Mouse (Mus musculus) limb, embryonic 10.5 days (tissue): Measurements from ENCODE around the gene Trim72. TPM values are rescaled to one million over a fixed set of nuclear protein-coding genes. Genes with fewer than 3 reads are reported as not detected.

Source experiments
- DNase-seq: peaks from one replicate; pipeline ENCODE4 v3.0.0-alpha.2; 2017; ENCODE audit warnings: low spot score
- H3K27ac ChIP-seq: fragments of 300-500 bp; sonication (generic); 2 replicates; pipeline ENCODE4 v1.5.1; 2016; ENCODE audit warnings: mild to moderate bottlenecking
- H3K27me3 ChIP-seq: fragments of 300-500 bp; sonication (generic); 2 replicates; pipeline ENCODE4 v1.6.1; 2016; ENCODE audit warnings: low read depth, mild to moderate bottlenecking; ENCODE audit not compliant: poor library complexity, severe bottlenecking
- H3K36me3 ChIP-seq: fragments of 300-500 bp; sonication (generic); 2 replicates; pipeline ENCODE4 v1.6.1; 2016; ENCODE audit warnings: mild to moderate bottlenecking, moderate library complexity
- H3K4me1 ChIP-seq: fragments of 300-500 bp; sonication (generic); 2 replicates; pipeline ENCODE4 v1.6.1; 2016
- H3K4me3 ChIP-seq: fragments of 300-500 bp; sonication (generic); 2 replicates; pipeline ENCODE4 v1.5.1; 2016; ENCODE audit warnings: mild to moderate bottlenecking, moderate library complexity
- H3K9me3 ChIP-seq: fragments of 300-500 bp; sonication (generic); replicated peaks from 2 replicates; pipeline ENCODE4 v1.6.1; 2016; ENCODE audit warnings: mild to moderate bottlenecking
- WGBS: fragments of 180-500 bp; shearing (Covaris S2); methylation state at CpG from one replicate; pipeline ENCODE4 v1.1.7; 2016; 5-methylcytosine and 5-hydroxymethylcytosine counted together
- polyA plus RNA-seq: library from polyadenylated mRNA; unstranded; fragments of >200 nt; fragmentation: Nextera tagmentation; extraction: Ambion mirVana; gene quantifications from 2 replicates; pipeline ENCODE4 v1.2.1, GENCODE M21; 2016

Gene Trim72
- polyA plus RNA-seq, 1 experiment from 2014 or later: not detected

DNA sequence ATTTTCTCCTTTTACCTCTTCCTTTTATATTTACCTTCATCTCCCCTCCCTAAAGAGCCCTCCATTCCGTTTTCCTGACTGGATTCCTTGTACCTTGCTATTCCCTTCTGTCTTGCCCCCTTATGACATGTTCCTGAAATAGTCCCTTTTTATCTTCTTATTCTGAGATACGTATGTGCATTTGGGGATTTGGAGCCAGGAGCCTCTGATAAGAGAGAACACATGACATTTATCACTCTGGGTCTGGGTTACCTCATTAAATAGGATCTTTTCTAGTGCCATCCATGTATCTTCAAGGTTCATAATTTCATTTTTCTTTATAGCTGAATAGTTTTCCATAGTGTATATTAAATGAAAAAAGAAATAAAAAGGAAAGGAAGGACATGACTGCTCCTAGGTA, 41.9 kb downstream of the Trim72 start:
- H3K4me1 ChIP-seq: no peaks in the 10 kb centered on the region
- 78% methylated on average over 2 of the region's 2 CpGs for WGBS
- no peaks in the 10 kb centered on the region for H3K27me3 ChIP-seq
- no peak overlapping the region for H3K27ac ChIP-seq
- H3K4me3 ChIP-seq: no peak overlapping the region
- no peak for DNase-seq
- no peaks in the 10 kb centered on the region for H3K9me3 ChIP-seq
- H3K36me3 ChIP-seq: no peaks in the 10 kb centered on the region

DNA sequence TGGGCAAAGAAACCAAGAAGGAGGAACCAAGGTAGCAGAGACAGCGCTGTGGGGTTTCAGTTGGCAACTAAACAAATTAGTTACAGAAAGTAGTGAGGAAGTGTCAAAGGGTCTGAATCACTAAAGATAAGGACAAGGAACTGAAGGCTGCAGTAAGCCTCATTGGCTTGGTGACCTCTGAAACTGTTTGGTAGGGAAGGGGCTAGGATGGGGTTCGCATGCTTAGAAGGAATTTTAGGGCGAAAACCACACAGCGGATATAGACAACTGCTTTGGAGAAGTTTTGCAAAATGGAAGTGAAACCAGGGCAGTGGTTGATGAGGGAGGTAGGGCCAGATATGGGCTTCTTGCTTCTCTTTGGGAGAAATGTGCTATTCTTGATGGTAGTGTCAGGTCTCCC, 45.1 kb downstream of the Trim72 start:
- H3K27ac ChIP-seq: no peak overlapping the region
- H3K4me3 ChIP-seq: no peak overlapping the region
- no peaks in the 10 kb centered on the region for H3K27me3 ChIP-seq
- DNase-seq: no peak
- 93% methylated on average over 4 of the region's 4 CpGs for WGBS
- H3K4me1 ChIP-seq: peaks cover 4% of the 10 kb centered on the region; the same call in 1 of the 2 replicates
- no peaks in the 10 kb centered on the region for H3K9me3 ChIP-seq
- H3K36me3 ChIP-seq: no peaks in the 10 kb centered on the region

DNA sequence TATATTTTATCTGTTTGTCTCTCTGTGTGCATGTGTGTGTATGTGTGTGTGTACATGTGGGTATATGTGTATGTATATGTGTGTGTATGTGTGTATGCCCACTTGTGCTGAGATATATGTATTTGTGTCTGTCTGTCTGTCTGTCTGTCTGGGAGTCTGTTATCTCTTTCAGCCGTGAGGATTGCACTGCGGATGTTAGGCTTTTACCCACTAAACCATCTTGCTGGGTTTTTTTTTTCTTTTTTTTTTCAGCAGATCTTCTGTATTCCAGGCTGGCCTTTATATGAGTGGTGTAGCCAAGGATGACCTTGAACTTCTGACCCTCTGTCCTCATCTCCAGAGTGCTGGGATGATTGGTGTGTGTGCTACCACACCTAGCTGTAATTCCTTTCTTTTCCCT, 45.5 kb downstream of the Trim72 start:
- no peaks in the 10 kb centered on the region for H3K36me3 ChIP-seq
- no peaks in the 10 kb centered on the region for H3K9me3 ChIP-seq
- 93% methylated on average over 2 of the region's 2 CpGs for WGBS
- H3K27me3 ChIP-seq: no peaks in the 10 kb centered on the region
- peaks cover 4% of the 10 kb centered on the region; the same call in 1 of the 2 replicates for H3K4me1 ChIP-seq
- no peak overlapping the region for H3K4me3 ChIP-seq
- H3K27ac ChIP-seq: no peak overlapping the region
- DNase-seq: no peak

DNA sequence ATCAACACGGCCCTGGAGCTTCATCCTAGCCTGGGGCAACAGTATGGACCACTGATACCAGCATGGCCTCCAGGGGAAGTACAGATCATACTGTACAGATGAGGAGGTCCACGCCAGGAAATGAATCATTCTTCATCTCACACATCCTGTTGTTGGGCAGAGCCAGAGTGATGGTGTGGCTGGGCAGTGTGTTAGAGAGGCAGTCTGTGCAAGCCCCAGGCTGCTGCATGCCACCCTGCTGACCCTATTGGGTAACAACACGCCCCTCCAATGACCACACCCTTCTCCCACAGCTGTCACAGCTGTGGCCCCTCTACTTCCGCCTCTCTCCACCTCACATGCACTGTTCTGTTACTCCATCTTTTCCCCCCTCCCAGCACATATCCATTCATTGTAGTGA, 47.0 kb downstream of the Trim72 start:
- no peaks in the 10 kb centered on the region for H3K36me3 ChIP-seq
- no peaks in the 10 kb centered on the region for H3K9me3 ChIP-seq
- no peak for DNase-seq
- peaks cover 4% of the 10 kb centered on the region; the same call in 1 of the 2 replicates for H3K4me1 ChIP-seq
- no peak overlapping the region for H3K4me3 ChIP-seq
- no peak overlapping the region for H3K27ac ChIP-seq
- WGBS: 70% methylated on average over 4 of the region's 4 CpGs
- H3K27me3 ChIP-seq: no peaks in the 10 kb centered on the region

DNA sequence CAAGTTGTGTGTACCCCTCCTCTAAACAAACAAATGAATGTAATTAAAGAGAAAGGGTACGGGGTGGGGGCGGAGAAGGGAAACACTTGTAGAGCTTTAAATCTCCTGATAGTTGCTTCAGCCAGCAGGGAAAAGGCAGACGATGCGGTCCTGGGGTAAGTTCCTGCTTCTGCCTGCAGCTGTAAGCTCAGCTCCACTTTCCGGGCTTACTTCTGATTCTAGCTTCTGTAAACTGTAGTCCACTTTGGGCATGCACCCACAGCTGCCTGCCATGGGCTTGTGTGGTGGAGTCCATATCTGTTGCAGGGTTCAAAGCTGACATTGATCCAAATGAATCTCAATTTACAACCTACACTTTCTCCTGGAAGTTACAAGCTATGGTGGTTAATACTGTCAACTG, 49.3 kb downstream of the Trim72 start:
- H3K27me3 ChIP-seq: no peaks in the 10 kb centered on the region
- WGBS: 65% methylated on average over 5 of the region's 5 CpGs

DNA sequence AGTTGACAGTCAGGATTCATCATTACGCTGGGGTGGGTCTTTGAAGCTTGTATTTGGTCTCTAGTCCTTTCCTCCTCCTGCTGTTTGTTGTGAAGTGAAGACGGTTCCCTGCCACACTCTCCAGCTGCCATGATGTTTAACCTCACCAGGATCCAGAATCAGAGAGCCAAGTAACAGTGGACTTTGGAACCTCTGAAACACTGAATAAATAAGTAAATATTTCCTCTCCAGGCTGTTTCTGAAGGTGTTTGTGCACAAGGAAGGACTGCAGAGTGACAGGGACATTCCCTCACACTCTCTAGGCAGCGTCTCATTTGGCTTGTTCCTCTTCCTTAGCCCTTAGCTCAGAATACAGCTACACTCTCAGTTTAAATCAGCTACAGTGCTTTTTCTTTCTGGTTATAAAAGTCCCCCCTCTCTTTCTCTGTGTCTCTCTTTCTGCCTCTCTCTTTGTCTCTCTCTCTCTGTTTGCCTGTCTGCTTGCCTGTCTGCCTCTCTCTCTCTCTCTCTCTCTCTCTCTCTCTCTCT, 53.2 kb downstream of the Trim72 start:
- 75% methylated on average over 3 of the region's 3 CpGs for WGBS
- H3K4me1 ChIP-seq: 0 out of 2 replicates have a peak, but pooled peaks cover 2% of the 10 kb centered on the region
- no peak overlapping the region for H3K27ac ChIP-seq
- H3K4me3 ChIP-seq: no peak overlapping the region
- no peaks in the 10 kb centered on the region for H3K9me3 ChIP-seq
- no peaks in the 10 kb centered on the region for H3K27me3 ChIP-seq
- no peaks in the 10 kb centered on the region for H3K36me3 ChIP-seq
- DNase-seq: no peak

More for the DNA sequence above, 49.3 kb downstream of the Trim72 start:
- no peak for DNase-seq
- Histone ChIP-seq H3K4me3 (no peak overlapping the region), H3K27ac (no peak overlapping the region), H3K4me1 (peaks cover 4% of the 10 kb centered on the region; the same call in 1 of the 2 replicates), H3K9me3 (no peaks in the 10 kb centered on the region), H3K36me3 (no peaks in the 10 kb centered on the region)

DNA sequence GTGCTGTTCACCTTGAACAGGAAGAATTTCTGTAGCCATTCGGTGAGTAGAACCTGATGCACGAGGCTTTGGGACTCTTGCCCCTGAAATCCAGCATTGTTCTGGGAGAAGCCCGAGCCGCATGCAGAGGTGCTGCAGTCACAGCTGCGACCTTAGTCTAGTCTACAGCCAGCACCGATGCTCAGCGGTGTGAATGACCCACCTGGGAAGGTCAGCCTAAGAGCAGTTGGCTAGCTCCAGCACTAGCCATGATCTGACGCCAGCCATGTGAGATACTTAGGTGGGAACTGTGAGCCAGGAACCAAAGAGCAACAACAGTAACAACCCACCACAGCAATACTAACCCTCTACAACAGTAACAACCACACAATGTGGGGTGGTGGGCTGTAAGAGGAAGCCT, 54.1 kb downstream of the Trim72 start:
- WGBS: 82% methylated on average over 8 of the region's 8 CpGs
- Histone ChIP-seq H3K36me3 (no peaks in the 10 kb centered on the region), H3K4me1 (0 out of 2 replicates have a peak, but pooled peaks cover 2% of the 10 kb centered on the region), H3K27ac (no peak overlapping the region), H3K9me3 (no peaks in the 10 kb centered on the region), H3K4me3 (no peak overlapping the region), H3K27me3 (no peaks in the 10 kb centered on the region)
- DNase-seq: no peak

DNA sequence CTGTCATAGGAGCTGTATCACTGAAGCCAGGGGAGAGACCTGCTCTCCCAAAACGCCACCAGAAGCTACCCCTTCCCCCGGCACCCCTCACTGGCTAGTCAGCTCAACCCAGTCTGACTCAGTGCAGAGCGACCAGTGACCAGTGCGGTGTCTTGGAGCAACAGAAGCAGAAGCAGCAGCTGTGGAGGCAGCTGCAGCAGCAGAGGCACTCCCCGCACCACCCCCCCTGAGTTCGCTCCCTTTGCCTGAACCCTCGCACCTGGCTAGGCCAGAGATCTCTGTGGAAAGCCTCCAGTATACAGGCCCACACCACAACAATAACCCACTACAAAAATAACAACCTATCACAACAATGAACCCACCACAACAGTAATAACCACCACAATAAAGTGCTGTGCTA, 54.8 kb downstream of the Trim72 start:
- Histone ChIP-seq H3K4me3 (no peak overlapping the region), H3K4me1 (0 out of 2 replicates have a peak, but pooled peaks cover 2% of the 10 kb centered on the region), H3K9me3 (no peaks in the 10 kb centered on the region), H3K36me3 (no peaks in the 10 kb centered on the region), H3K27ac (no peak overlapping the region), H3K27me3 (no peaks in the 10 kb centered on the region)
- WGBS: 74% methylated on average over 7 of the region's 7 CpGs
- no peak for DNase-seq

DNA sequence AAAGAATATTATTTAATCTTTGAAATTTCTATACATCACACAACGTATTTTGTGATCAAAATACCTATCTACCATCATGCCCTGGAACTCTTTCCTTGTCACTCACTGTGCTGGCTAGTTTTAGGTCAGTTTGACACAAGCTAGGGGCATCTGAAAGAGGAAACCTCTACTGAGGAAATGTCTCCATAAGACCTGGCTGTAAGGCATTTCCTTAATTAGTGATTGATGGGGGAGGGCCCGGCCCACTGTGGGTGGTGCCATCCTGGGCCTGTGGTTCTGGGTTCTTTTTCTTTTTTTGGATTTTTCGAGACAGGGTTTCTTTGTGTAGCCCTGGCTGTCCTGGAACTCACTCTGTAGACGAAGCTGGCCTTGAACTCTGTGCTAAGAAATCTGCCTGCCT, 55.3 kb downstream of the Trim72 start:
- H3K27ac ChIP-seq: no peak overlapping the region
- 0 out of 2 replicates have a peak, but pooled peaks cover 2% of the 10 kb centered on the region for H3K4me1 ChIP-seq
- H3K36me3 ChIP-seq: no peaks in the 10 kb centered on the region
- no peak for DNase-seq
- WGBS: 79% methylated on average over 4 of the region's 4 CpGs
- H3K4me3 ChIP-seq: no peak overlapping the region
- no peaks in the 10 kb centered on the region for H3K27me3 ChIP-seq
- no peaks in the 10 kb centered on the region for H3K9me3 ChIP-seq

Other genes with a start within 250 kb of the Trim72 start
- gene Orai3, start 234.1 kb upstream of the Trim72 start, polyA plus RNA-seq: 15.2 and 16.0 TPM in 2 replicates
- gene Setd1a, start 227.3 kb upstream of the Trim72 start, polyA plus RNA-seq: 21.9 and 24.2 TPM in 2 replicates
- gene Gm49388, start 218.3 kb upstream of the Trim72 start, polyA plus RNA-seq: not detected in 2 replicates
- 5.5 and 8.2 TPM in 2 replicates for gene Hsd3b7, start 203.3 kb upstream of the Trim72 start, polyA plus RNA-seq
- 20.2 and 28.5 TPM in 2 replicates for gene Stx4a, start 179.7 kb upstream of the Trim72 start, polyA plus RNA-seq
- gene Stx1b, start 179.4 kb upstream of the Trim72 start, polyA plus RNA-seq: 3.9 and 9.3 TPM in 2 replicates
- 20.0 and 20.3 TPM in 2 replicates for gene Zfp646, start 127.7 kb upstream of the Trim72 start, polyA plus RNA-seq
- gene Zfp668, start 127.1 kb upstream of the Trim72 start, polyA plus RNA-seq: 47.9 and 48.0 TPM in 2 replicates
- 0.50 and 0.75 TPM in 2 replicates for gene Prss53, start 113.0 kb upstream of the Trim72 start, polyA plus RNA-seq
- gene Gm21974, start 108.5 kb upstream of the Trim72 start, polyA plus RNA-seq: not detected in 2 replicates
- 48.3 and 51.8 TPM in 2 replicates for gene Vkorc1, start 108.3 kb upstream of the Trim72 start, polyA plus RNA-seq
- 130 and 137 TPM in 2 replicates for gene Bckdk, start 99.9 kb upstream of the Trim72 start, polyA plus RNA-seq
- 48.0 and 53.0 TPM in 2 replicates for gene Kat8, start 91.4 kb upstream of the Trim72 start, polyA plus RNA-seq
- gene Prss8, start 73.8 kb upstream of the Trim72 start, polyA plus RNA-seq: 6.3 and 7.2 TPM in 2 replicates
- 9.7 and 10.1 TPM in 2 replicates for gene Prss36, start 57.2 kb upstream of the Trim72 start, polyA plus RNA-seq
- gene Fus, start 36.5 kb upstream of the Trim72 start, polyA plus RNA-seq: 408 and 469 TPM in 2 replicates
- 5.2 and 6.5 TPM in 2 replicates for gene Pycard, start 10.1 kb upstream of the Trim72 start, polyA plus RNA-seq
- gene Itgam, start 58.7 kb downstream of the Trim72 start, polyA plus RNA-seq: 0.28 and 0.40 TPM in 2 replicates
- gene Gm49368, start 58.7 kb downstream of the Trim72 start, polyA plus RNA-seq: not detected in 2 replicates
- not detected in 2 replicates for gene Itgax, start 125.6 kb downstream of the Trim72 start, polyA plus RNA-seq
- gene Itgad, start 150.4 kb downstream of the Trim72 start, polyA plus RNA-seq: not detected in 2 replicates
- 0.23 and 0.51 TPM in 2 replicates for gene Cox6a2, start 202.4 kb downstream of the Trim72 start, polyA plus RNA-seq
- 17.8 and 20.0 TPM in 2 replicates for gene Armc5, start 233.4 kb downstream of the Trim72 start, polyA plus RNA-seq
- gene 9130023H24Rik, start 234.1 kb downstream of the Trim72 start, polyA plus RNA-seq: 7.7 and 10.6 TPM in 2 replicates
- gene Tgfb1i1, start 242.9 kb downstream of the Trim72 start, polyA plus RNA-seq: 12.9 and 14.5 TPM in 2 replicates